Mouse (Mus musculus) cerebellum, postnatal 25 days (tissue): ENCODE measurements at regions not wholly inside any gene's neighbourhood (a gene's known extent, or its start where the extent isn't known, plus 50 kb on each side); places are given as distances from the start of the nearest gene placed in this dataset.

Experiments used
- DNase-seq, 2 experiments: peaks; one replicate each; pipeline ENCODE4 v3.0.0; 2021; ENCODE audit warnings: mixed read lengths in 2 of 2

GRCm38 (mm10) chr8:11092348-11092747 lies 84.1 kb upstream of the Irs2 start:
- DNase-seq, result no peak

- no peak for DNase-seq
These were observed 83.6 kb upstream of the Irs2 start for GRCm38 (mm10) chr8:11091675-11092345.

GRCm38 (mm10) chr8:11088946-11089665 lies 80.8 kb upstream of the Irs2 start:
- peak; percentile 29 to 38 for DNase-seq

- DNase-seq, result no peak
These were observed 77.0 kb upstream of the Irs2 start for GRCm38 (mm10) chr8:11085244-11085643.

- DNase-seq, result no peak
These were observed 75.8 kb upstream of the Irs2 start for GRCm38 (mm10) chr8:11084051-11084533.

- no peak for DNase-seq
These were observed 72.6 kb upstream of the Irs2 start for GRCm38 (mm10) chr8:11080813-11081212.

GRCm38 (mm10) chr8:11079805-11080204 lies 71.5 kb upstream of the Irs2 start:
- no peak for DNase-seq

- peak in 1 of 2 experiments; percentile 38 for DNase-seq
These were observed 68.9 kb upstream of the Irs2 start for GRCm38 (mm10) chr8:11077138-11077537.

GRCm38 (mm10) chr8:11071162-11071561 lies 62.9 kb upstream of the Irs2 start:
- DNase-seq, result no peak

- DNase-seq, result no peak
These were observed 59.2 kb upstream of the Irs2 start for GRCm38 (mm10) chr8:11067450-11067849.

GRCm38 (mm10) chr8:11065990-11066389 lies 57.7 kb upstream of the Irs2 start:
- DNase-seq, result no peak

- DNase-seq, result no peak
These were observed 57.0 kb upstream of the Irs2 start for GRCm38 (mm10) chr8:11065303-11065702.

GRCm38 (mm10) chr8:11063058-11063457 lies 54.8 kb upstream of the Irs2 start:
- DNase-seq, result no peak

- no peak for DNase-seq
These were observed 54.2 kb upstream of the Irs2 start for GRCm38 (mm10) chr8:11062348-11062946.

GRCm38 (mm10) chr8:11061711-11062110 lies 53.5 kb upstream of the Irs2 start:
- no peak for DNase-seq

GRCm38 (mm10) chr8:11060604-11061003 lies 52.3 kb upstream of the Irs2 start:
- no peak for DNase-seq

GRCm38 (mm10) chr8:11058392-11058791 lies 50.1 kb upstream of the Irs2 start:
- no peak for DNase-seq
